Mouse (Mus musculus) CH12.LX (cell line): ENCODE measurements around the gene Armh1. TPM values are rescaled to one million over a fixed set of nuclear protein-coding genes. Genes with fewer than 3 reads are reported as not detected.

ENCODE experiments used
- DNase-seq: peaks from one replicate; pipeline ENCODE4 v3.0.0-alpha.2; 2013; ENCODE audit errors: extremely low read depth
- H3K27ac ChIP-seq: 2 replicates; pipeline ENCODE4 v1.5.1; 2012; ENCODE audit warnings: low read depth, mild to moderate bottlenecking, control low read depth, moderate library complexity; ENCODE audit not compliant: insufficient read depth
- H3K27me3 ChIP-seq: replicated peaks from 2 replicates; pipeline ENCODE3; 2012; ENCODE audit warnings: inconsistent platforms
- H3K36me3 ChIP-seq, 2 experiments: replicated peaks in 1 of 2; 2 replicates each; pipeline versions ENCODE3 to v1.6.1; 2012; ENCODE audit warnings: inconsistent platforms in 1 of 2, low read length in 1 of 2, mild to moderate bottlenecking in 1 of 2, mixed read lengths in 1 of 2, moderate library complexity in 1 of 2; ENCODE audit not compliant: control insufficient read depth in 1 of 2, insufficient read depth in 1 of 2
- H3K4me1 ChIP-seq, 2 experiments: 2 replicates each; pipeline ENCODE4 v1.6.1; 2012; ENCODE audit warnings: inconsistent platforms in 1 of 2, moderate library complexity in 1 of 2; ENCODE audit not compliant: insufficient read depth in 2 of 2, control insufficient read depth in 1 of 2
- H3K4me2 ChIP-seq: 2 replicates; pipeline ENCODE4 v1.6.1; 2012; ENCODE audit warnings: low read depth, mild to moderate bottlenecking, control low read depth; ENCODE audit not compliant: poor library complexity, insufficient read depth, severe bottlenecking
- H3K4me3 ChIP-seq, 3 experiments: fragments of 150-350 bp in 1 of 3; sonication (generic) in 1 of 3; replicated peaks in 1 of 3; 2 replicates each; pipeline versions ENCODE3 to v1.5.1; 2011 to 2012; ENCODE audit warnings: low read depth in 2 of 3, low read length in 2 of 3, mild to moderate bottlenecking in 2 of 3, moderate library complexity in 2 of 3, control low read depth in 1 of 3, improper control_type of control experiment in 1 of 3, inconsistent platforms in 1 of 3, mixed read lengths in 1 of 3; ENCODE audit not compliant: poor library complexity in 1 of 3
- H3K79me2 ChIP-seq: replicated peaks from 2 replicates; pipeline ENCODE4 v1.6.1; 2012; ENCODE audit warnings: mild to moderate bottlenecking, moderate library complexity; ENCODE audit not compliant: control insufficient read depth, poor library complexity, insufficient read depth, severe bottlenecking; ENCODE audit errors: extremely low read depth
- H3K9ac ChIP-seq: 2 replicates; pipeline ENCODE4 v1.6.1; 2012; ENCODE audit warnings: low read depth, mild to moderate bottlenecking, control low read depth, moderate library complexity; ENCODE audit not compliant: insufficient read depth
- H3K9me3 ChIP-seq: replicated peaks from 2 replicates; pipeline ENCODE3; 2012; ENCODE audit warnings: low read length, inconsistent platforms, mixed read lengths
- BHLHE40 ChIP-seq: IDR thresholded peaks from 2 replicates; pipeline ENCODE4 v1.6.1; 2011; ENCODE audit warnings: mild to moderate bottlenecking, low read depth, low read length, improper control_type of control experiment
- CHD2 ChIP-seq: IDR thresholded peaks from 2 replicates; pipeline ENCODE4 v1.6.1; 2011; ENCODE audit warnings: low read length, improper control_type of control experiment
- CTCF ChIP-seq, 2 experiments: IDR thresholded peaks in 1 of 2; conservative IDR thresholded peaks in 1 of 2; 2 replicates each; pipeline ENCODE4 v1.5.1; 2011 to 2012; ENCODE audit warnings: low read depth in 2 of 2, low read length in 2 of 2, improper control_type of control experiment in 1 of 2, inconsistent platforms in 1 of 2, mild to moderate bottlenecking in 1 of 2, moderate library complexity in 1 of 2
- ELF1 ChIP-seq: IDR thresholded peaks from 2 replicates; pipeline ENCODE4 v1.6.1; 2014; ENCODE audit warnings: low read depth, mild to moderate bottlenecking, inconsistent platforms, low read length, improper control_type of control experiment
- EP300 ChIP-seq: IDR thresholded peaks from 2 replicates; pipeline ENCODE4 v1.6.1; 2011; ENCODE audit warnings: low read length, improper control_type of control experiment
- JUND ChIP-seq: conservative IDR thresholded peaks from 2 replicates; pipeline ENCODE4 v1.6.1; 2011; ENCODE audit warnings: low read depth, low read length, improper control_type of control experiment
- KAT2A ChIP-seq: IDR thresholded peaks from 2 replicates; pipeline ENCODE4 v1.6.1; 2012; ENCODE audit warnings: low read length, improper control_type of control experiment, inconsistent platforms; ENCODE audit not compliant: insufficient replicate concordance
- MAX ChIP-seq: IDR thresholded peaks from 2 replicates; pipeline ENCODE4 v1.6.1; 2011; ENCODE audit warnings: low read length, improper control_type of control experiment
- MEF2A ChIP-seq: IDR thresholded peaks from 2 replicates; pipeline ENCODE4 v1.6.1; 2014; ENCODE audit warnings: low read depth, mild to moderate bottlenecking, inconsistent platforms, low read length, improper control_type of control experiment, borderline replicate concordance
- MXI1 ChIP-seq: IDR thresholded peaks from 2 replicates; pipeline ENCODE4 v1.6.1; 2011; ENCODE audit warnings: mild to moderate bottlenecking, low read depth, low read length, improper control_type of control experiment
- MYC ChIP-seq: IDR thresholded peaks from 2 replicates; pipeline ENCODE4 v1.6.1; 2011; ENCODE audit warnings: low read depth, mild to moderate bottlenecking, improper control_type of control experiment, low read length
- POLR2AphosphoS2 ChIP-seq: IDR thresholded peaks from 2 replicates; pipeline ENCODE4 v1.6.1; 2011; ENCODE audit warnings: low read depth, low read length, improper control_type of control experiment
- RAD21 ChIP-seq: IDR thresholded peaks from 2 replicates; pipeline ENCODE4 v1.6.1; 2011; ENCODE audit warnings: low read depth, mild to moderate bottlenecking, low read length, improper control_type of control experiment, moderate library complexity
- SMC3 ChIP-seq: IDR thresholded peaks from 2 replicates; pipeline ENCODE4 v1.6.1; 2011; ENCODE audit warnings: low read depth, low read length, improper control_type of control experiment
- USF2 ChIP-seq: conservative IDR thresholded peaks from 2 replicates; pipeline ENCODE4 v1.6.1; 2011; ENCODE audit warnings: low read depth, low read length, improper control_type of control experiment
- ZC3H11A ChIP-seq: IDR thresholded peaks from 2 replicates; pipeline ENCODE4 v1.6.1; 2012; ENCODE audit warnings: low read depth, mild to moderate bottlenecking, inconsistent platforms, low read length, improper control_type of control experiment
- ZKSCAN1 ChIP-seq: IDR thresholded peaks from 2 replicates; pipeline ENCODE4 v1.6.1; 2012; ENCODE audit warnings: low read depth, inconsistent platforms, low read length, improper control_type of control experiment, borderline replicate concordance
- ZMIZ1 ChIP-seq: IDR thresholded peaks from 2 replicates; pipeline ENCODE4 v1.6.1; 2012; ENCODE audit warnings: low read depth, mild to moderate bottlenecking, inconsistent platforms, low read length, improper control_type of control experiment
- ZNF384 ChIP-seq: IDR thresholded peaks from 2 replicates; pipeline ENCODE4 v1.6.1; 2012; ENCODE audit warnings: low read depth, low read length, improper control_type of control experiment, inconsistent platforms
- dilution Hi-C: fragments of 300-500 bp; cut with MboI; formaldehyde crosslinking; loops from 2 replicates; pipeline ENCODE4 v1.14.3; 2020; ENCODE audit warnings: low sequenced_read_pairs; ENCODE audit not compliant: extremely low pct_unique_long_range_greater_than_20kb, extremely low pct_ligation_motif_present
- in situ Hi-C: fragments of 300-500 bp; cut with MboI; formaldehyde crosslinking; loops from 3 replicates; pipeline ENCODE4 v1.14.3; 2019; ENCODE audit warnings: low sequenced_read_pairs, low pct_ligation_motif_present, low pct_unique_long_range_greater_than_20kb, mixed read lengths
- polyA plus RNA-seq: library from polyadenylated mRNA; unstranded; fragments of >175 nt; gene quantifications from 2 replicates; pipeline ENCODE4 v1.2.1, GENCODE M21; 2012; ENCODE audit warnings: low read depth; ENCODE audit not compliant: insufficient read length
- total RNA-seq, 2 experiments: library from RNA; depleted of rRNA; stranded (reverse); fragments of 300-350 nt in 1 of 2; fragments of >200 nt in 1 of 2; gene quantifications; 2 replicates each; pipeline ENCODE4 v1.2.3; 2012 to 2014

Armh1 gene
- total and polyA plus RNA-seq, 3 experiments, result not detected

GRCm38 (mm10) chr4:117270278-117270677, 18.4 kb upstream of the Armh1 start:
- no peak for TF ChIP-seq ELF1
- no peak for TF ChIP-seq ZNF384
- TF ChIP-seq MXI1, result no peak
- peak; percentile 88 for TF ChIP-seq MYC
- TF ChIP-seq CHD2, result no peak
- no peak for TF ChIP-seq ZMIZ1
- TF ChIP-seq BHLHE40, result 0 out of 2 replicates have a peak, but pooled peaks have one; percentile 25
- no peak for TF ChIP-seq MEF2A
- TF ChIP-seq CTCF (conservative IDR thresholded peaks at IDR 0.05 in 1 of 2, IDR thresholded peaks at IDR 0.05 in 1 of 2; ENCODE audit: low read depth in 2 of 2, low read length in 2 of 2), result peak; percentile 81 to 96
- peak; percentile 50 for TF ChIP-seq ZC3H11A
- no peak for TF ChIP-seq EP300
- TF ChIP-seq ZKSCAN1, result no peak
- peak; percentile 70; the same call in 1 of the 2 replicates for TF ChIP-seq MAX
- no peak for TF ChIP-seq KAT2A
- peak; percentile 96 for TF ChIP-seq RAD21
- no peak; the same call in 1 of the 2 replicates for TF ChIP-seq JUND
- TF ChIP-seq POLR2AphosphoS2, result no peak
- TF ChIP-seq SMC3, result peak; percentile 91
- TF ChIP-seq, all 38 proteins: peak for 7
- dilution Hi-C loops, result no loop called here

GRCm38 (mm10) chr4:117267831-117268437, 16.0 kb upstream of the Armh1 start:
- Histone ChIP-seq H3K4me2 (no peak overlapping the region), H3K4me1 (peaks cover 9 to 22% of the 10 kb centered on the region in 2 experiments; a peak in 3 of 4 replicates), H3K9ac (no peak overlapping the region), H3K36me3 (peaks cover 18 to 26% of the 10 kb centered on the region in 2 experiments), H3K79me2 (no peaks in the 10 kb centered on the region), H3K4me3 (no peak overlapping the region), H3K9me3 (no peaks in the 10 kb centered on the region), H3K27ac (no peak overlapping the region), H3K27me3 (no peaks in the 10 kb centered on the region)
- TF ChIP-seq MXI1, result no peak
- no peak for TF ChIP-seq ZKSCAN1
- no peak for TF ChIP-seq USF2
- DNase-seq, result no peak
- dilution Hi-C loops, result no loop called here
- in situ Hi-C loops, result no loop called here

More at GRCm38 (mm10) chr4:117270278-117270677, 18.4 kb upstream of the Armh1 start:
- Histone ChIP-seq H3K9ac (no peak overlapping the region), H3K9me3 (peaks cover 14% of the 10 kb centered on the region), H3K79me2 (no peaks in the 10 kb centered on the region), H3K36me3 (peaks cover 31 to 49% of the 10 kb centered on the region in 2 experiments), H3K4me1 (peaks cover 5 to 22% of the 10 kb centered on the region in 2 experiments; a peak in 3 of 4 replicates), H3K4me2 (no peak overlapping the region), H3K4me3 (no peak overlapping the region), H3K27me3 (no peaks in the 10 kb centered on the region), H3K27ac (no peak overlapping the region)
- in situ Hi-C loops, result no loop called here
- DNase-seq, result peak; percentile 86
